Mouse (Mus musculus): ENCODE data around the gene Tox2. TPM values are rescaled to one million over a fixed set of nuclear protein-coding genes. Genes with fewer than 3 reads are reported as not detected.

Gene Tox2
- total RNA-seq, 1 experiment, result 0.36 TPM

GRCm38 (mm10) chr2:163187552-163187951 lies 15.4 kb upstream of the Tox2 start:
- no peak for DNase-seq (ENCODE audit: low read depth, low spot score)
- H3K9me3 ChIP-seq (ENCODE audit: control insufficient read depth, insufficient read depth, low read depth, low read length), result no peaks in the 10 kb centered on the region
- no peaks in the 10 kb centered on the region for H3K36me3 ChIP-seq (ENCODE audit: control insufficient read depth, insufficient read depth, low read length, poor library complexity, severe bottlenecking)
- H3K4me3 ChIP-seq (ENCODE audit: insufficient read depth in 1 of 2, low read depth in 1 of 2, low read length in 2 of 2, poor library complexity in 1 of 2, severe bottlenecking in 1 of 2), result no peak overlapping the region
- H3K9ac ChIP-seq (ENCODE audit: insufficient read depth, low read depth, low read length, poor library complexity, severe bottlenecking), result no peak overlapping the region
- no peak for TF ChIP-seq ZNF384 (IDR thresholded peaks at IDR 0.05; ENCODE audit: low read depth, low read length)
- no peak for TF ChIP-seq MAFK (IDR thresholded peaks at IDR 0.05; ENCODE audit: insufficient read depth, low read depth, low read length)
- no peak for TF ChIP-seq CHD2 (IDR thresholded peaks at IDR 0.05; ENCODE audit: low read depth, low read length)
- TF ChIP-seq HCFC1 (IDR thresholded peaks at IDR 0.05; ENCODE audit: borderline replicate concordance, insufficient read depth, low read length), result no peak
- no peak for TF ChIP-seq ZC3H11A (IDR thresholded peaks at IDR 0.05; ENCODE audit: borderline replicate concordance, low read depth, low read length)
- H3K27ac ChIP-seq (ENCODE audit: insufficient read depth, low read depth, low read length, poor library complexity, severe bottlenecking), result no peak overlapping the region
- in situ Hi-C loops (cut with MboI; ENCODE audit: low sequenced_read_pairs in 2 of 2, unreplicated experiment in 2 of 2), result no loop called here
- no peaks in the 10 kb centered on the region; a peak in 1 of 4 replicates for H3K4me1 ChIP-seq (ENCODE audit: control insufficient read depth in 2 of 2, insufficient read depth in 2 of 2, low read length in 2 of 2, poor library complexity in 1 of 2)

- no peak overlapping the region for H3K4me3 ChIP-seq (ENCODE audit: insufficient read depth in 1 of 2, low read depth in 1 of 2, low read length in 2 of 2, poor library complexity in 1 of 2, severe bottlenecking in 1 of 2)
- H3K27ac ChIP-seq (ENCODE audit: insufficient read depth, low read depth, low read length, poor library complexity, severe bottlenecking), result no peak overlapping the region
- in situ Hi-C loops (cut with MboI; ENCODE audit: low sequenced_read_pairs in 2 of 2, unreplicated experiment in 2 of 2), result no loop called here
- no peak for TF ChIP-seq HCFC1 (IDR thresholded peaks at IDR 0.05; ENCODE audit: borderline replicate concordance, insufficient read depth, low read length)
- H3K9ac ChIP-seq (ENCODE audit: insufficient read depth, low read depth, low read length, poor library complexity, severe bottlenecking), result no peak overlapping the region
- no peaks in the 10 kb centered on the region for H3K36me3 ChIP-seq (ENCODE audit: control insufficient read depth, insufficient read depth, low read length, poor library complexity, severe bottlenecking)
- DNase-seq (ENCODE audit: low read depth, low spot score), result no peak
- no peaks in the 10 kb centered on the region; a peak in 1 of 4 replicates for H3K4me1 ChIP-seq (ENCODE audit: control insufficient read depth in 2 of 2, insufficient read depth in 2 of 2, low read length in 2 of 2, poor library complexity in 1 of 2)
- no peaks in the 10 kb centered on the region for H3K9me3 ChIP-seq (ENCODE audit: control insufficient read depth, insufficient read depth, low read depth, low read length)
These were observed 13.3 kb upstream of the Tox2 start for GRCm38 (mm10) chr2:163189596-163189995.

GRCm38 (mm10) chr2:163190004-163190441 lies 12.9 kb upstream of the Tox2 start:
- Histone ChIP-seq H3K4me1 (ENCODE audit: control insufficient read depth in 2 of 2, insufficient read depth in 2 of 2, low read length in 2 of 2, poor library complexity in 1 of 2) (no peaks in the 10 kb centered on the region; a peak in 1 of 4 replicates), H3K4me3 (ENCODE audit: insufficient read depth in 1 of 2, low read depth in 1 of 2, low read length in 2 of 2, poor library complexity in 1 of 2, severe bottlenecking in 1 of 2) (no peak overlapping the region), H3K9ac (ENCODE audit: insufficient read depth, low read depth, low read length, poor library complexity, severe bottlenecking) (no peak overlapping the region), H3K36me3 (ENCODE audit: control insufficient read depth, insufficient read depth, low read length, poor library complexity, severe bottlenecking) (no peaks in the 10 kb centered on the region), H3K27ac (ENCODE audit: insufficient read depth, low read depth, low read length, poor library complexity, severe bottlenecking) (no peak overlapping the region), H3K9me3 (ENCODE audit: control insufficient read depth, insufficient read depth, low read depth, low read length) (no peaks in the 10 kb centered on the region)
- no peak for TF ChIP-seq MAFK (IDR thresholded peaks at IDR 0.05; ENCODE audit: insufficient read depth, low read depth, low read length)
- in situ Hi-C loops (cut with MboI; ENCODE audit: low sequenced_read_pairs in 2 of 2, unreplicated experiment in 2 of 2), result no loop called here
- no peak for DNase-seq (ENCODE audit: low read depth, low spot score)

- no peaks in the 10 kb centered on the region for H3K9me3 ChIP-seq (ENCODE audit: control insufficient read depth, insufficient read depth, low read depth, low read length)
- in situ Hi-C loops (cut with MboI; ENCODE audit: low sequenced_read_pairs in 2 of 2, unreplicated experiment in 2 of 2), result no loop called here
- H3K27ac ChIP-seq (ENCODE audit: insufficient read depth, low read depth, low read length, poor library complexity, severe bottlenecking), result no peak overlapping the region
- no peak overlapping the region for H3K9ac ChIP-seq (ENCODE audit: insufficient read depth, low read depth, low read length, poor library complexity, severe bottlenecking)
- no peaks in the 10 kb centered on the region; a peak in 1 of 4 replicates for H3K4me1 ChIP-seq (ENCODE audit: control insufficient read depth in 2 of 2, insufficient read depth in 2 of 2, low read length in 2 of 2, poor library complexity in 1 of 2)
- no peak for TF ChIP-seq ZC3H11A (IDR thresholded peaks at IDR 0.05; ENCODE audit: borderline replicate concordance, low read depth, low read length)
- peak; percentile 77 for TF ChIP-seq MAFK (IDR thresholded peaks at IDR 0.05; ENCODE audit: insufficient read depth, low read depth, low read length)
- H3K36me3 ChIP-seq (ENCODE audit: control insufficient read depth, insufficient read depth, low read length, poor library complexity, severe bottlenecking), result no peaks in the 10 kb centered on the region
- DNase-seq (ENCODE audit: low read depth, low spot score), result no peak
- no peak overlapping the region for H3K4me3 ChIP-seq (ENCODE audit: insufficient read depth in 1 of 2, low read depth in 1 of 2, low read length in 2 of 2, poor library complexity in 1 of 2, severe bottlenecking in 1 of 2)
These were observed 10.4 kb upstream of the Tox2 start for GRCm38 (mm10) chr2:163192485-163192884.

- no peak for DNase-seq (ENCODE audit: low read depth, low spot score)
- Histone ChIP-seq H3K4me3 (ENCODE audit: insufficient read depth in 1 of 2, low read depth in 1 of 2, low read length in 2 of 2, poor library complexity in 1 of 2, severe bottlenecking in 1 of 2) (no peak overlapping the region), H3K36me3 (ENCODE audit: control insufficient read depth, insufficient read depth, low read length, poor library complexity, severe bottlenecking) (no peaks in the 10 kb centered on the region), H3K27ac (ENCODE audit: insufficient read depth, low read depth, low read length, poor library complexity, severe bottlenecking) (no peak overlapping the region), H3K9me3 (ENCODE audit: control insufficient read depth, insufficient read depth, low read depth, low read length) (no peaks in the 10 kb centered on the region), H3K4me1 (ENCODE audit: control insufficient read depth in 2 of 2, insufficient read depth in 2 of 2, low read length in 2 of 2, poor library complexity in 1 of 2) (no peaks in the 10 kb centered on the region; a peak in 1 of 4 replicates), H3K9ac (ENCODE audit: insufficient read depth, low read depth, low read length, poor library complexity, severe bottlenecking) (no peak overlapping the region)
- in situ Hi-C loops (cut with MboI; ENCODE audit: low sequenced_read_pairs in 2 of 2, unreplicated experiment in 2 of 2), result no loop called here
- TF ChIP-seq ZNF384 (IDR thresholded peaks at IDR 0.05; ENCODE audit: low read depth, low read length) (no peak), CHD2 (IDR thresholded peaks at IDR 0.05; ENCODE audit: low read depth, low read length) (no peak), MAFK (IDR thresholded peaks at IDR 0.05; ENCODE audit: insufficient read depth, low read depth, low read length) (no peak), HCFC1 (IDR thresholded peaks at IDR 0.05; ENCODE audit: borderline replicate concordance, insufficient read depth, low read length) (no peak), ZC3H11A (IDR thresholded peaks at IDR 0.05; ENCODE audit: borderline replicate concordance, low read depth, low read length) (no peak)
These were observed 8.9 kb upstream of the Tox2 start for GRCm38 (mm10) chr2:163194015-163194414.

All from ES-E14 (cell line).